Mouse (Mus musculus) stomach, postnatal 0 days (tissue): ENCODE measurements around the gene Mfsd4b3. TPM values are rescaled to one million over a fixed set of nuclear protein-coding genes. Genes with fewer than 3 reads are reported as not detected.

Experiments used
- ATAC-seq: fragments of 200-750 bp; cut with Nextera tagmentation; 2 replicates; pipeline ENCODE4 v1.8.0; 2017; ENCODE audit not compliant: low FRiP score, low TSS enrichment
- DNase-seq: peaks from one replicate; pipeline ENCODE4 v3.0.0-alpha.2; 2016; ENCODE audit warnings: low spot score
- H3K27ac ChIP-seq: fragments of 300-500 bp; sonication (generic); replicated peaks from 2 replicates; pipeline ENCODE4 v1.5.1; 2014; ENCODE audit warnings: mild to moderate bottlenecking, control low read depth
- H3K27me3 ChIP-seq: fragments of 300-500 bp; sonication (generic); 2 replicates; pipeline ENCODE4 v1.6.1; 2014; ENCODE audit warnings: low read length; ENCODE audit not compliant: control insufficient read depth, insufficient read depth
- H3K36me3 ChIP-seq: fragments of 300-500 bp; sonication (generic); 2 replicates; pipeline ENCODE4 v1.6.1; 2014; ENCODE audit warnings: low read length, mixed read lengths; ENCODE audit not compliant: control insufficient read depth, insufficient read depth
- H3K4me1 ChIP-seq: fragments of 300-500 bp; sonication (generic); replicated peaks from 2 replicates; pipeline ENCODE4 v1.6.1; 2014; ENCODE audit warnings: antibody characterized with exemption; ENCODE audit not compliant: control insufficient read depth, insufficient read depth
- H3K4me2 ChIP-seq: fragments of 300-500 bp; sonication (generic); replicated peaks from 2 replicates; pipeline ENCODE4 v1.6.1; 2014; ENCODE audit warnings: low read depth, mild to moderate bottlenecking, control low read depth, moderate library complexity
- H3K4me3 ChIP-seq: fragments of 300-500 bp; sonication (generic); 2 replicates; pipeline ENCODE4 v1.5.1; 2014; ENCODE audit warnings: low read depth, low read length, control low read depth
- H3K9ac ChIP-seq: fragments of 300-500 bp; sonication (generic); 2 replicates; pipeline ENCODE4 v1.6.1; 2014; ENCODE audit warnings: mild to moderate bottlenecking, low read length, control low read depth, mixed read lengths
- H3K9me3 ChIP-seq: fragments of 300-500 bp; sonication (generic); 2 replicates; pipeline ENCODE4 v1.6.1; 2016; ENCODE audit warnings: low read length; ENCODE audit not compliant: control insufficient read depth
- CTCF ChIP-seq: IDR thresholded peaks from 2 replicates; pipeline ENCODE4 v1.5.1; 2016; ENCODE audit warnings: antibody characterized with exemption, low read depth, mild to moderate bottlenecking, moderate library complexity
- EP300 ChIP-seq: optimal IDR thresholded peaks from 2 replicates; pipeline ENCODE3; 2016; ENCODE audit warnings: antibody characterized with exemption
- WGBS: fragments of 180-500 bp; shearing (Covaris S2); extraction: QIAGEN DNeasy Blood & Tissue Kit; methylation state at CpG from one replicate; pipeline ENCODE4 v1.1.7; 2014; 5-methylcytosine and 5-hydroxymethylcytosine counted together
- polyA plus RNA-seq: library from polyadenylated mRNA; unstranded; fragments of >200 nt; fragmentation: Nextera tagmentation; extraction: Ambion mirVana; gene quantifications from 2 replicates; pipeline ENCODE4 v1.2.1, GENCODE M21; 2015

The Mfsd4b3 gene
- polyA plus RNA-seq, 1 experiment from 2014 or later: 1.7 TPM

DNA sequence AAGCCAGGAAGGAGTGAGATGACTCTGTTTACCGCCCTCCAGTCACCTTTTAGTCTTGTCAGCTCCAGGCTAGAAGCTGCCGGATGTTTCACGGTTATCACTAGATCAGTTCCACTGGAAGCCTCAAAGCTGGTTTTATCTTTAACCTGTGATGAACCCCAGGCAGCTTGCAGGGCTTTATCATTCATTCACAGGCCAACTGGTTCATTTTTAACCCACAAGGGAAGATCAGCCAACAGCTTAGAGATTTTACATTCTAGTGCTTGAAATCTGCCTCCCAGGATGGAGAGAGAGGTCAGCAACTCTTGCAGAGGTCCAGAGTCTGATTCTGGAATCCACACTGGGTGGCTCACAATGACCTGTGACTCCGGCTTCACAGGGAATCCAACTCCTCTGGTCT, 31.2 kb upstream of the Mfsd4b3 start:
- H3K4me3 ChIP-seq: no peak overlapping the region
- H3K36me3 ChIP-seq: no peaks in the 10 kb centered on the region
- no peaks in the 10 kb centered on the region for H3K9me3 ChIP-seq
- no peak for TF ChIP-seq EP300
- TF ChIP-seq CTCF: no peak
- ATAC-seq (no peak), DNase-seq (no peak)
- no peaks in the 10 kb centered on the region for H3K27me3 ChIP-seq
- no peaks in the 10 kb centered on the region for H3K4me1 ChIP-seq
- no peak overlapping the region for H3K27ac ChIP-seq
- H3K9ac ChIP-seq: no peak overlapping the region
- 43% methylated on average over 4 of the region's 4 CpGs for WGBS
- no peak overlapping the region for H3K4me2 ChIP-seq

DNA sequence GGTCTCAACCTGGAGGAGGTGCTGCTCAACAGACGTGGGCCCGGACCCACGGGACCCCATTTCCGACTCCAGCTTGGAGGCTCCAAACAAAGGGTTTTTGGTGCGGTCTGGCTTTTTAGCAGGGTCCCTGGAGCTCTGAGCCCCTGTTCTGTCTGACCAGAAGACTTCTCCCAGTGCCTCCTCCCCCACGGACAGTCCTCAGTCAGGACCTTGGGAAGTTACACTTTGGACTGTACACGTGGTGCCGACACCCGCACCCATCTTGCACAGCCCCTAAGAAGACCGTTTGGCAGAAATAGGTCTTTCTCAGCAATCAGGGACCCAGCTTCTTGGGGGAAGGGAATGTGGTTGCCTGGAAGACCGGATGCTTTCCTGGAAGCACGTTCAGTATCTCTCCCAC, 26.5 kb upstream of the Mfsd4b3 start, which contains the start of gene Mfsd4b5:
Gene Mfsd4b5 (minus strand): TSS at position 181 of the 400 bp plus-strand sequence.
- H3K4me2 ChIP-seq: no peak within 1 kb of the TSS
- no peak for DNase-seq
- H3K9me3 ChIP-seq: no peaks in the 10 kb centered on the region
- no peak for ATAC-seq
- H3K36me3 ChIP-seq: no peaks in the 10 kb centered on the region
- no peaks in the 10 kb centered on the region for H3K4me1 ChIP-seq
- no peaks in the 10 kb centered on the region for H3K27me3 ChIP-seq
- no peak within 1 kb of the TSS for H3K27ac ChIP-seq
- no peak within 1 kb of the TSS for H3K4me3 ChIP-seq
- no peak within 1 kb of the TSS for H3K9ac ChIP-seq
- WGBS: 87% methylated on average over 12 of the region's 12 CpGs
- TF ChIP-seq EP300 (no peak), CTCF (no peak)

DNA sequence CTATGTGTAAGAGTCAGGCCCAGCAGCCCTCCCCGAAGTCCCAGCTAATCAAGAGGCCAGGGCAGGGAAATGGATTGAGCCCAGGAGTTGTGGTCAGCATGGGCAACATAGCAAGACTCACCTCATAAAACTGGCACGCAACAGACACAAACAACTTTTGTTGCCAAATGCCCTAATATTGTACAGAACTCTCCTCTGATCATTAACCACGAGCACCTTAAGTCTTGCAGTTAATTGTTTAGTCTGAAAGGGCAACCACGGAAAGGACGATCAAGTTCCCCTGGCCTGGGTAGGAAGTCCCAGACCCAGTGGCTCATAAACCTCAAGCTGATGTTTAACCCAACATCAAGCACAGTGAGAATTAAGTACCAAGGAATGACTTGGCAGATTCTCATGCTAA, 22.7 kb upstream of the Mfsd4b3 start:
- Histone ChIP-seq H3K4me2 (no peak overlapping the region), H3K36me3 (no peaks in the 10 kb centered on the region), H3K4me1 (no peaks in the 10 kb centered on the region), H3K9me3 (peaks cover 2% of the 10 kb centered on the region; the same call in 1 of the 2 replicates), H3K27me3 (no peaks in the 10 kb centered on the region), H3K4me3 (no peak overlapping the region), H3K27ac (no peak overlapping the region), H3K9ac (no peak overlapping the region)
- no peak for DNase-seq
- TF ChIP-seq EP300 (no peak), CTCF (no peak)
- ATAC-seq: no peak
- WGBS: 77% methylated on average over 5 of the region's 5 CpGs

DNA sequence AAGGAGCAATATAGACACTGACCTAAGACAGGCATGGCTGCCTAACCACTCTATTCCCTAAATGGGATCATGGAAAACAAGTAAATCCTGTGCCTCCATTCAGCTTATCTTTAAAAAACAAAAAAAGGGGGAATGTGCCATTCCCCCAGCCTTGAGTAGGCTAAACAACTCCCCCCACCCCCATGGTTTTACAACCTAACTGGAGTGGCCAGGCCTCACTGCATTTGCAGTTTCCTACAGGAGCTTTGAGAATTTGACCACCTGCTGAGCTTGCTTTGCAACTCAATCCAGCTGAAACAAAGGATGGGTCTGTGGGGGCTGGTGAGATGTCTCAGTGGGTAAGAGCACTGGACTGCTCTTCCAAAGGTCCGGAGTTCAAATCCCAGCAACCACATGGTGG, 18.3 kb upstream of the Mfsd4b3 start:
- DNase-seq (no peak), ATAC-seq (no peak)
- H3K9me3 ChIP-seq: peaks cover 2% of the 10 kb centered on the region; the same call in 1 of the 2 replicates
- TF ChIP-seq EP300 (no peak), CTCF (no peak)
- H3K4me2 ChIP-seq: no peak overlapping the region
- no peaks in the 10 kb centered on the region for H3K27me3 ChIP-seq
- no peak overlapping the region for H3K4me3 ChIP-seq
- no peaks in the 10 kb centered on the region for H3K36me3 ChIP-seq
- WGBS: 83% methylated on average over 1 of the region's 1 CpGs
- H3K9ac ChIP-seq: no peak overlapping the region
- no peaks in the 10 kb centered on the region for H3K4me1 ChIP-seq
- no peak overlapping the region for H3K27ac ChIP-seq

DNA sequence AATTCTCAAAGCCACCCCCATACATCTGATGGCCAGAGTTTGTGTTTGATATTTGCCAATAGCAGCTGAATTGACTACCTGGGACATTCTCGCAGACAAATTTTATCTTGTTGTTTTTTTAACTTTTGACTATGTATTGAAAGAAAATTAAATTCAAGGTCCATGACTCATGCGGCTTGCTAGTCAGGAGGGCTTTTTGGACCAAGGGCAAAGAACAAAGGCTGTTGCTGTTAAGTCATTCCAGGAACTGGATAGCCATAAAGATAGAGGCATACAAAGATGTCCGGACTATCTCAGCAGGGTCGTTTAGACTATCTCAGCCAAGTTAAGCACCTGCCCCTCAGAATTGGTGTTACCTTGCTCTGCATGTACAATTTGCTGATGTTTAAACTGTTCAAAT, 17.4 kb upstream of the Mfsd4b3 start:
- Histone ChIP-seq H3K36me3 (no peaks in the 10 kb centered on the region), H3K9me3 (peaks cover 2% of the 10 kb centered on the region; the same call in 1 of the 2 replicates), H3K27ac (no peak overlapping the region), H3K4me3 (no peak overlapping the region), H3K4me1 (no peaks in the 10 kb centered on the region), H3K27me3 (no peaks in the 10 kb centered on the region), H3K9ac (no peak overlapping the region), H3K4me2 (no peak overlapping the region)
- ATAC-seq (no peak), DNase-seq (no peak)
- WGBS: 96% methylated on average over 4 of the region's 4 CpGs
- TF ChIP-seq CTCF (no peak), EP300 (no peak)

DNA sequence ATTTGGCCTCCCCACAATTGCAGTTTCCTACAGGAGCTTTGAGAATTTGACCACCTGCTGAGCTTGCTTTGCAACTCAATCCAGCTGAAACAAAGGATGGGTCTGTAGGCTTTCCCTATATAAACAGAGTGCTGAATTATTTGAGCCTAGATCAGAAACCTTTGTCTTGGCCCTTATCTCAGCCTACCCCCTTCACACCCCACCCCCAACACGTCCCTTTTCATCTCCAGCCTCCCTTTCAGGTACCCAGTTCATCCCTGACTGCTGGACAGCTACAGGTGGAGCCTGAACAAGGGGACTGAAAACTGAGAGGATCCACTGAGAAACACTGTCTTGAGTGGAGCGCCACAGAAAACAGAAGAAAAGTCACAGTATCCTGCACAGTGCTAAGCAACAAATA, 15.8 kb upstream of the Mfsd4b3 start:
- H3K36me3 ChIP-seq: no peaks in the 10 kb centered on the region
- H3K4me3 ChIP-seq: no peak overlapping the region
- H3K9me3 ChIP-seq: peaks cover 2% of the 10 kb centered on the region; the same call in 1 of the 2 replicates
- DNase-seq (no peak), ATAC-seq (no peak)
- no peak overlapping the region for H3K4me2 ChIP-seq
- H3K9ac ChIP-seq: no peak overlapping the region
- H3K27ac ChIP-seq: no peak overlapping the region
- H3K27me3 ChIP-seq: no peaks in the 10 kb centered on the region
- no peaks in the 10 kb centered on the region for H3K4me1 ChIP-seq
- no peak for TF ChIP-seq EP300
- WGBS: 44% methylated on average over 2 of the region's 2 CpGs
